Mouse (Mus musculus): Measurements from ENCODE around the gene Lman2l. TPM values are rescaled to one million over a fixed set of nuclear protein-coding genes. Genes with fewer than 3 reads are reported as not detected.

Lman2l gene
- polyA plus RNA-seq, 1 experiment from 2014 or later, result 40.9 TPM

DNA sequence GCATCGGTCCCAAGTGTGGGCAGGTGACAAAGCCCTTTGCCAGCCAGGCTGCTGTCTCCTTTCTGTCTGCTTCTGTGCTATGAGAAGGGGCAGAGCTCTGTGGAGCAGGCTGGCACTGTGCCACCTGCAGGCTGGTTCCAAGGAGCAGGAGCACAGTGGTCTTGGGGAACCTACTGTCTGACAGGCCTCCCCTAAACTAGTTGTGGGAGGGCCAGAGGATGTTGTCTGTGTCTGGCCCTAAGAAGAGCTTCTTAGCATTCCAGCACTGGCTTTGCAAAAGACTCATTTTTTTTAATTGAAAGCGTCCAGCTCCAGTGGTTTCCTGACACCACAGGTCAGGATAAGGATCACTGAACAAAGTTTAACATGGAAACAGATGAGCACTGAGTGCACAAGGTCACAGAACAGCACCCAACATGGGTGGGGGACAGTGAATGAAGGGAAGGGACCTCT is 33.3 kb upstream of the Lman2l start:
- WGBS, result 85% methylated on average over 2 of the region's 2 CpGs
- Histone ChIP-seq H3K27ac (ENCODE audit: low read depth, low read length) (no peak overlapping the region), H3K4me1 (replicated peaks; ENCODE audit: control insufficient read depth, insufficient read depth, low read length) (peaks cover 9% of the 10 kb centered on the region; the same call in 1 of the 2 replicates), H3K4me3 (ENCODE audit: low read depth, low read length) (no peak overlapping the region), H3K9me3 (ENCODE audit: control insufficient read depth, low read length) (no peaks in the 10 kb centered on the region), H3K9ac (ENCODE audit: low read length) (no peak overlapping the region), H3K36me3 (ENCODE audit: control insufficient read depth, insufficient read depth, low read length) (no peaks in the 10 kb centered on the region), H3K4me2 (ENCODE audit: low read depth, low read length, severe bottlenecking) (no peak overlapping the region), H3K27me3 (ENCODE audit: control insufficient read depth, insufficient read depth, low read length) (no peaks in the 10 kb centered on the region)
- DNase-seq (ENCODE audit: low spot score) (no peak), ATAC-seq (replicated peaks; ENCODE audit: low FRiP score) (no peak)

DNA sequence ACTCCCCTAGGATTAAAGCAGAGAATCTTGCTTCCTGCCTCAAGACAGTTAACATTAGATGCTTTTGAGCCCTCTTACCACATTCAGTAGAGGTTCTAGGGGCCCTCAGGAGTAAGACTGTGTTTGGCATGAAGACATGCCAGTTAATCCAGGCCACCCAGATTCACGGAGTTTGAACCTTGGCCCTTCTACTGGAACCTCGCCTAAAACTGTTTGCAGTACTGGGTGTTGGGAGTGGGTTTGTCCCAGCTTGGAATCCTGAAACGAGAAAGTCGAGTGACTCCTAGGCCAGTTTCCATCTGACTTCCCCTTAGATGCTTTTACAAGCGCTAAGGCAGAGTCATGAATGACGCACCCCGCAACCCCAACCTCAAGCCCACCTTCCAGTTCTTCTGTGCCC is 31.4 kb upstream of the Lman2l start:
- H3K4me2 ChIP-seq (ENCODE audit: low read depth, low read length, severe bottlenecking), result no peak overlapping the region
- no peak overlapping the region for H3K4me3 ChIP-seq (ENCODE audit: low read depth, low read length)
- no peak overlapping the region for H3K9ac ChIP-seq (ENCODE audit: low read length)
- H3K27ac ChIP-seq (ENCODE audit: low read depth, low read length), result no peak overlapping the region
- no peaks in the 10 kb centered on the region for H3K36me3 ChIP-seq (ENCODE audit: control insufficient read depth, insufficient read depth, low read length)
- no peaks in the 10 kb centered on the region for H3K9me3 ChIP-seq (ENCODE audit: control insufficient read depth, low read length)
- ATAC-seq (replicated peaks; ENCODE audit: low FRiP score) (no peak), DNase-seq (ENCODE audit: low spot score) (no peak)
- H3K27me3 ChIP-seq (ENCODE audit: control insufficient read depth, insufficient read depth, low read length), result no peaks in the 10 kb centered on the region
- 87% methylated on average over 7 of the region's 7 CpGs for WGBS
- H3K4me1 ChIP-seq (replicated peaks; ENCODE audit: control insufficient read depth, insufficient read depth, low read length), result peaks cover 16% of the 10 kb centered on the region

DNA sequence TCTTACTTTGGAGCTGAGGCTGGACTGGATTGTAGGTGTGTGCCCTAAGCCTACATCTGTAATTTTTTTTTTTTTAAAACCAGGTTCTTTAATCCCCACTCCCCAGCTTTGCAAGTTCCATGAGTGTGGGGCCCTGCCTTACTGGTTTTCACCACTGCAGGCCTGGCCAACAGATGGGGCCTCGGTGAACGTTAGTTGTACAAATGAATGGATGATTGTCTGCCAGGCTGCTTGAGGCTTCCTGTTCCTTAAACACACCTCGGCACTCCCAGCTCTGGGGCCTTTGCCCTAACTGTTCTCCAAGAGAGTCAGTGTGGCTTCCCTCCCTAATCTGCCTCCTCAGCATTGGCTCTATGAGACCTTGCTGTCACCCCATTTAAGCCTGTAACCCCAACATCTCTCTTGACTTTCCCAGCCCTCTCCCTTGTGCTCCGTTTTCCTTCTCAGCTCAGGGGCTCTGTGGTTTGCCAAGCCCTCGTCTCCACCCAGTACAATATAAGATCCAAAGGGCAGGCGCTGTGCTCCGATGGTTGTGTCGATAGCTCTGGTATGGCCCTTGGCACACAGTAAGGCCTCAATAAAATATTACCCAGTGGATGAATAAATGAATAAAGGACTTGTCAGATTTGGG is 30.5 kb upstream of the Lman2l start:
- Histone ChIP-seq H3K4me1 (replicated peaks; ENCODE audit: control insufficient read depth, insufficient read depth, low read length) (peaks cover 16% of the 10 kb centered on the region), H3K4me2 (ENCODE audit: low read depth, low read length, severe bottlenecking) (peak overlapping the region; percentile 26), H3K9ac (ENCODE audit: low read length) (peak overlapping the region; percentile 35), H3K27me3 (ENCODE audit: control insufficient read depth, insufficient read depth, low read length) (no peaks in the 10 kb centered on the region), H3K36me3 (ENCODE audit: control insufficient read depth, insufficient read depth, low read length) (no peaks in the 10 kb centered on the region), H3K27ac (ENCODE audit: low read depth, low read length) (no peak overlapping the region), H3K9me3 (ENCODE audit: control insufficient read depth, low read length) (no peaks in the 10 kb centered on the region), H3K4me3 (ENCODE audit: low read depth, low read length) (no peak overlapping the region)
- WGBS, result 54% methylated on average over 8 of the region's 8 CpGs
- DNase-seq (ENCODE audit: low spot score) (no peak), ATAC-seq (replicated peaks; ENCODE audit: low FRiP score) (no peak)

- H3K36me3 ChIP-seq (ENCODE audit: control insufficient read depth, insufficient read depth, low read length), result no peaks in the 10 kb centered on the region
- H3K9ac ChIP-seq (ENCODE audit: low read length), result peak overlapping the region; percentile 3; the same call in 1 of the 2 replicates
- no peak for ATAC-seq (replicated peaks; ENCODE audit: low FRiP score)
- no peak for DNase-seq (ENCODE audit: low spot score)
- no peak overlapping the region for H3K4me3 ChIP-seq (ENCODE audit: low read depth, low read length)
- H3K4me1 ChIP-seq (replicated peaks; ENCODE audit: control insufficient read depth, insufficient read depth, low read length), result peaks cover 16% of the 10 kb centered on the region
- no peak overlapping the region for H3K27ac ChIP-seq (ENCODE audit: low read depth, low read length)
- WGBS, result 86% methylated on average over 3 of the region's 3 CpGs
- no peaks in the 10 kb centered on the region for H3K27me3 ChIP-seq (ENCODE audit: control insufficient read depth, insufficient read depth, low read length)
- peak overlapping the region; percentile 26; the same call in 1 of the 2 replicates for H3K4me2 ChIP-seq (ENCODE audit: low read depth, low read length, severe bottlenecking)
- no peaks in the 10 kb centered on the region for H3K9me3 ChIP-seq (ENCODE audit: control insufficient read depth, low read length)
These were observed 29.6 kb upstream of the Lman2l start for GRCm38 (mm10) chr1:36474646-36475045.

DNA sequence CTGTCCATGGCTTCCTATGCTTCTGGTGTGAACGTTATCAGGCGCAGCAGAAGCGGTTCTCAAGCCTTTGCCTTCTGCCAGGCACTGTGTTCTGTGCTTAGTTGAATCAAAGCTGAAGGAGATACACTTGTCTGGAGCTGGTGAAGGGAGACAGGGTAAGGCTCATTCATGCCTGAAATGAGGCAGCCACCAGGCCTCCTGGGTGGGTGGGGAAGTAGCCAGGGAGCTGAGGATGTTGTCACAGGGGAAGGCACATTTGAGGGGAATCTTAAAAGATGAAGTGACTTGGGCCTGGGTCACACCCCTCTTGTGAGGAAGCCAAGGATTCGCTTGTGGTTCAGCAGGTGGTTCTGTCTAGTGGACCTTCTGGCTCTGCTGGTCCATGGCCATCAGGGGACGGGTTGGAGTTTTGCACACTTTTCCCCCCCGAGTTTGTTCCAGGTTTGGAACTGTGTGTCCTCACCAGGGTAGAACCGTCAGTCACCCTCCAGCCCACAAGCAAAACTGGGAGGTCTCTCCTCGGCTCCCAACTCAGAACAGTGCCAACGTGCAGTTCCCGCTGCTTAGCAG is 28.2 kb upstream of the Lman2l start:
- H3K27me3 ChIP-seq (ENCODE audit: control insufficient read depth, insufficient read depth, low read length), result no peaks in the 10 kb centered on the region
- no peaks in the 10 kb centered on the region for H3K36me3 ChIP-seq (ENCODE audit: control insufficient read depth, insufficient read depth, low read length)
- no peak overlapping the region for H3K9ac ChIP-seq (ENCODE audit: low read length)
- ATAC-seq (replicated peaks; ENCODE audit: low FRiP score), result no peak
- 85% methylated on average over 10 of the region's 10 CpGs for WGBS
- H3K4me1 ChIP-seq (replicated peaks; ENCODE audit: control insufficient read depth, insufficient read depth, low read length), result peaks cover 16% of the 10 kb centered on the region
- peak overlapping the region; percentile 72 for H3K4me2 ChIP-seq (ENCODE audit: low read depth, low read length, severe bottlenecking)
- H3K9me3 ChIP-seq (ENCODE audit: control insufficient read depth, low read length), result no peaks in the 10 kb centered on the region
- H3K4me3 ChIP-seq (ENCODE audit: low read depth, low read length), result 0 out of 2 replicates have a peak overlapping the region, but pooled peaks have one; percentile 2
- no peak for DNase-seq (ENCODE audit: low spot score)
- H3K27ac ChIP-seq (ENCODE audit: low read depth, low read length), result no peak overlapping the region

DNA sequence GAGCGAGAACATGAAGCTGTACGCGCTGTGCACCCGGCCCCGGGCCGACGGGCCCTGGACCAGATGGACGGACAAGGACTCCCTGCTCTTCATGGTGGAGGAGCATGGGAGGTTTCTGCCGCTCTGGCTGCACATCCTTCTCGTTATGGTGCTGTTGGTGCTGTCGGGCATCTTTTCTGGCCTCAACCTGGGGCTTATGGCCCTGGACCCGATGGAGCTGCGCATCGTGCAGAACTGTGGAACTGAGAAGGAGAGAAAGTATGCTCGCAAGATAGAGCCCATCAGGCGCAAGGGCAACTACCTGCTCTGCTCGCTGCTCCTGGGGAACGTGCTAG is 27.0 kb upstream of the Lman2l start:
- DNase-seq (ENCODE audit: low spot score) (no peak), ATAC-seq (replicated peaks; ENCODE audit: low FRiP score) (no peak)
- Histone ChIP-seq H3K27ac (ENCODE audit: low read depth, low read length) (no peak overlapping the region), H3K9ac (ENCODE audit: low read length) (peak overlapping the region; percentile 76), H3K9me3 (ENCODE audit: control insufficient read depth, low read length) (no peaks in the 10 kb centered on the region), H3K4me2 (ENCODE audit: low read depth, low read length, severe bottlenecking) (peak overlapping the region; percentile 72), H3K4me3 (ENCODE audit: low read depth, low read length) (peak overlapping the region; percentile 63), H3K36me3 (ENCODE audit: control insufficient read depth, insufficient read depth, low read length) (no peaks in the 10 kb centered on the region), H3K4me1 (replicated peaks; ENCODE audit: control insufficient read depth, insufficient read depth, low read length) (peaks cover 16% of the 10 kb centered on the region), H3K27me3 (ENCODE audit: control insufficient read depth, insufficient read depth, low read length) (no peaks in the 10 kb centered on the region)
- 15% methylated on average over 18 of the region's 18 CpGs for WGBS

DNA sequence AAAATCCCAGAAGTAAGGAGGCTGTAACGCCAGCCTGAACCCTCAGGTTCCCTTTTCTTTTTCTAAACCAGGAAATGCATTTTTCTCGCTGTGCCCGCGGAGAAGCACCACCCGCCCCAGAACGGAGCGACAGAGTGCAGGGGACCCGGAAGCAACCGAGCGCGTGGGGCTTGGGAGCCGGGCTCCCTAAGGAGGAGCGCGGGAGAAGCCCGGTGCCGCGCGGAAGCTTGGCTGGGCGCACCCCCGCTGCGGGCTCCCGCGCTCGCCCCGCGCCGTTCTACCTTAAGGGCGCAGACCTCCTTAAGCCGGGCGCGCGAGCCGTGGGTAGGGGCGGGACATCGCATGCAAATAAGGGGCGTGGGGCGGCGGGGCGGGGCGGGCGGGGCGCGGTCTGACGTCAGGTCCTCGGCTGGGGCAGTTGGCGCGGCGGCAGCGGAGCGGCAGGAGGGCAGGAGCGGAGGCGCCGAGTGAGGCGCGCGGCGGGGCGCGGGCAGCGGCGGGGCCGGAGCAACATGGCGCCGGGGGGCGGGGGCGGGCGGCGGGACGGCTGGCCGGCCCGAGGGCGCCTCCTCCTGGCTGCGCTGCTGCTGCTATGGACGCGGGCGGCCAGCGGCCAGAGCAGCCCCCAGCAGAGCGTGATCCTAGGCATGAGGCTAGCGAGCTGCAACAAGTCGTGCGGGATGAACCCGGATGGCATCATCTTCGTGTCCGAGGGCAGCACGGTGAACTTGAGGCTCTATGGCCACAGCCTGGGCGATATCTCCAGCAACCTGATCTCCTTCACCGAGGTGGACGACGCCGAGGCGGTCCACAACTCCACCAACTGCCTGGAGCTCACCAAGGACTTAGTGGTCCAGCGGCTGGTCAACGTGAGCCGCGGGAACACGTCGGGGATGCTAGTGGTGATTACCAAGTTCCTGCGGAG is 26.4 kb upstream of the Lman2l start, which contains the start of gene Cnnm4:
Gene Cnnm4 (plus strand): TSS at position 440 of the 925 bp plus-strand sequence.
- ATAC-seq (replicated peaks; ENCODE audit: low FRiP score) (peak; percentile 91), DNase-seq (ENCODE audit: low spot score) (peak; percentile 96)
- Histone ChIP-seq H3K4me1 (replicated peaks; ENCODE audit: control insufficient read depth, insufficient read depth, low read length) (peaks cover 16% of the 10 kb centered on the region), H3K4me2 (ENCODE audit: low read depth, low read length, severe bottlenecking) (peak within 1 kb of the TSS; percentile 72), H3K4me3 (ENCODE audit: low read depth, low read length) (peak within 1 kb of the TSS; percentile 63), H3K27ac (ENCODE audit: low read depth, low read length) (peak within 1 kb of the TSS; percentile 12; the same call in 1 of the 2 replicates), H3K9ac (ENCODE audit: low read length) (peak within 1 kb of the TSS; percentile 76), H3K27me3 (ENCODE audit: control insufficient read depth, insufficient read depth, low read length) (no peaks in the 10 kb centered on the region), H3K9me3 (ENCODE audit: control insufficient read depth, low read length) (no peaks in the 10 kb centered on the region), H3K36me3 (ENCODE audit: control insufficient read depth, insufficient read depth, low read length) (no peaks in the 10 kb centered on the region)
- WGBS, result under 1% methylated on average over 67 of the region's 98 CpGs

DNA sequence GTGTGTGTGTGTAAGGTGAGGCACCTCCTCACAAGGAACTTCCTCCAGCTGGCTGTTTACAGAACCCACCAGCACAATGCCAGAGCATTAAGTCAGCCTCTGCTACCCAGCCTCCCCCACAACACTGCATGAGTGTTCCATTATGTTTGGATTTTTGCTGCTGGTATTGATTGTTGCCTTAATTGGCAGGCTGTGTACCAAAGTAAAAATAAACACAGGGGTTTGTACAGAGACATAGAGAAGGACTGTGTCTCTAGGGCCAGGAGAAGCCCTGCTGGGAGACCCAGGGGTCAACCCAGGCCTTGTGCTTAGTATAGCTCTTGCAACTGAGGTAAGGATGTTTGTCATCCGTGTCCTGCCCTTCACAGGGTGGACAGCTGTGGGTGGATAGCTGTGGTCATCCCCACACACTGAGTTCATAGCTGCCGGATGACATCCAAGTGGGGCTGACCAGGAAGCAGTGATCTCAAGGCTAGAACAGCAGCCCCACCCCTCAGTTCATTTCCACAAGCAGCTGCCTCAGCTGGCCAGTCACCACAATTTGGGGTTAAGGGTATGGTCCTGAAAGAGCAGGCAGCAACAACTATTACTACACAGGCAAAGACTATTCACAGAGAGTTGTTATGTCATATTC is 24.9 kb upstream of the Lman2l start:
- no peak for ATAC-seq (replicated peaks; ENCODE audit: low FRiP score)
- H3K4me2 ChIP-seq (ENCODE audit: low read depth, low read length, severe bottlenecking), result no peak overlapping the region
- H3K9me3 ChIP-seq (ENCODE audit: control insufficient read depth, low read length), result no peaks in the 10 kb centered on the region
- H3K27ac ChIP-seq (ENCODE audit: low read depth, low read length), result no peak overlapping the region
- peaks cover 14% of the 10 kb centered on the region for H3K4me1 ChIP-seq (replicated peaks; ENCODE audit: control insufficient read depth, insufficient read depth, low read length)
- no peaks in the 10 kb centered on the region for H3K27me3 ChIP-seq (ENCODE audit: control insufficient read depth, insufficient read depth, low read length)
- no peak overlapping the region for H3K9ac ChIP-seq (ENCODE audit: low read length)
- WGBS, result 44% methylated on average over 2 of the region's 2 CpGs
- H3K36me3 ChIP-seq (ENCODE audit: control insufficient read depth, insufficient read depth, low read length), result no peaks in the 10 kb centered on the region
- no peak overlapping the region for H3K4me3 ChIP-seq (ENCODE audit: low read depth, low read length)
- no peak for DNase-seq (ENCODE audit: low spot score)

Data from forebrain, embryonic 11.5 days (tissue).